Mouse (Mus musculus) lung, embryonic 16.5 days (tissue): ENCODE data around the gene Kat2b. TPM values are rescaled to one million over a fixed set of nuclear protein-coding genes. Genes with fewer than 3 reads are reported as not detected.
"Not testable (repeated sequence)": the region's sequence is repeated elsewhere in the genome, so short reads cannot be mapped to it uniquely, and the experiment has no call there.

Source experiments
- ATAC-seq: fragments of 200-750 bp; cut with Nextera tagmentation; 2 replicates; pipeline ENCODE4 v1.8.0; 2017; ENCODE audit warnings: low read depth, mild to moderate bottlenecking, moderate library complexity
- H3K27ac ChIP-seq: fragments of 300-500 bp; sonication (generic); 2 replicates; pipeline ENCODE4 v1.5.1; 2014; ENCODE audit warnings: mild to moderate bottlenecking, control low read depth, low read length
- H3K27me3 ChIP-seq: fragments of 300-500 bp; sonication (generic); 2 replicates; pipeline ENCODE4 v1.6.1; 2014; ENCODE audit warnings: low read depth, low read length, mixed read lengths; ENCODE audit not compliant: control insufficient read depth, insufficient read depth
- H3K36me3 ChIP-seq: fragments of 300-500 bp; sonication (generic); 2 replicates; pipeline ENCODE4 v1.6.1; 2014; ENCODE audit warnings: low read length; ENCODE audit not compliant: control insufficient read depth, insufficient read depth
- H3K4me1 ChIP-seq: fragments of 300-500 bp; sonication (generic); replicated peaks from 2 replicates; pipeline ENCODE4 v1.6.1; 2014; ENCODE audit warnings: low read length, mixed read lengths; ENCODE audit not compliant: control insufficient read depth, insufficient read depth
- H3K4me2 ChIP-seq: fragments of 300-500 bp; sonication (generic); 2 replicates; pipeline ENCODE4 v1.6.1; 2014; ENCODE audit warnings: low read depth, low read length, control low read depth
- H3K4me3 ChIP-seq: fragments of 300-500 bp; sonication (generic); 2 replicates; pipeline ENCODE4 v1.5.1; 2014; ENCODE audit warnings: mild to moderate bottlenecking, low read length, control low read depth
- H3K9ac ChIP-seq: fragments of 300-500 bp; sonication (generic); 2 replicates; pipeline ENCODE4 v1.6.1; 2014; ENCODE audit warnings: low read length, control low read depth
- H3K9me3 ChIP-seq: fragments of 300-500 bp; sonication (generic); 2 replicates; pipeline ENCODE4 v1.6.1; 2016; ENCODE audit warnings: low read length; ENCODE audit not compliant: control insufficient read depth
- WGBS: fragments of 180-500 bp; shearing (Covaris S2); extraction: QIAGEN DNeasy Blood & Tissue Kit; methylation state at CpG from one replicate; pipeline ENCODE4 v1.1.7; 2014; 5-methylcytosine and 5-hydroxymethylcytosine counted together
- polyA plus RNA-seq: library from polyadenylated mRNA; unstranded; fragments of >200 nt; fragmentation: Nextera tagmentation; extraction: Ambion mirVana; gene quantifications from 2 replicates; pipeline ENCODE4 v1.2.1, GENCODE M21; 2015

The Kat2b gene
- polyA plus RNA-seq, 1 experiment from 2014 or later = 4.8 TPM

GRCm38 (mm10) chr17:53631344-53631743, 64.7 kb downstream of the Kat2b start:
- no peak overlapping the region for H3K9ac ChIP-seq
- H3K4me3 ChIP-seq = no peak overlapping the region
- H3K4me2 ChIP-seq = no peak overlapping the region
- no peak overlapping the region for H3K27ac ChIP-seq
- H3K36me3 ChIP-seq = peaks cover 8% of the 10 kb centered on the region; the same call in 1 of the 2 replicates
- no peak for ATAC-seq
- no peaks in the 10 kb centered on the region for H3K27me3 ChIP-seq
- H3K9me3 ChIP-seq = no peaks in the 10 kb centered on the region
- H3K4me1 ChIP-seq = no peaks in the 10 kb centered on the region

GRCm38 (mm10) chr17:53643360-53643759, 76.7 kb downstream of the Kat2b start:
- Histone ChIP-seq H3K36me3 (peaks cover 10% of the 10 kb centered on the region), H3K27ac (no peak overlapping the region), H3K4me3 (no peak overlapping the region), H3K9me3 (no peaks in the 10 kb centered on the region), H3K27me3 (no peaks in the 10 kb centered on the region), H3K4me2 (no peak overlapping the region), H3K4me1 (no peaks in the 10 kb centered on the region), H3K9ac (no peak overlapping the region)
- 78% methylated on average over 4 of the region's 4 CpGs for WGBS
- ATAC-seq = no peak

GRCm38 (mm10) chr17:53650251-53650661, 83.6 kb downstream of the Kat2b start:
- no peaks in the 10 kb centered on the region for H3K9me3 ChIP-seq
- H3K36me3 ChIP-seq = peaks cover 13% of the 10 kb centered on the region
- no peaks in the 10 kb centered on the region for H3K4me1 ChIP-seq
- peak; percentile 59 for ATAC-seq
- H3K9ac ChIP-seq = no peak overlapping the region
- H3K27me3 ChIP-seq = no peaks in the 10 kb centered on the region
- H3K4me3 ChIP-seq = no peak overlapping the region
- 72% methylated on average over 2 of the region's 2 CpGs for WGBS
- H3K4me2 ChIP-seq = no peak overlapping the region
- no peak overlapping the region for H3K27ac ChIP-seq

GRCm38 (mm10) chr17:53654596-53654995, 87.9 kb downstream of the Kat2b start:
- WGBS = 78% methylated on average over 4 of the region's 4 CpGs
- no peak overlapping the region for H3K4me3 ChIP-seq
- no peak overlapping the region for H3K27ac ChIP-seq
- H3K9ac ChIP-seq = no peak overlapping the region
- H3K27me3 ChIP-seq = no peaks in the 10 kb centered on the region
- H3K36me3 ChIP-seq = peaks cover 9% of the 10 kb centered on the region
- ATAC-seq = no peak
- H3K4me2 ChIP-seq = no peak overlapping the region
- no peaks in the 10 kb centered on the region for H3K4me1 ChIP-seq
- no peaks in the 10 kb centered on the region for H3K9me3 ChIP-seq

- Histone ChIP-seq H3K4me2 (no peak overlapping the region), H3K9ac (no peak overlapping the region), H3K9me3 (no peaks in the 10 kb centered on the region), H3K27me3 (no peaks in the 10 kb centered on the region), H3K36me3 (peaks cover 9% of the 10 kb centered on the region), H3K27ac (no peak overlapping the region), H3K4me1 (no peaks in the 10 kb centered on the region), H3K4me3 (no peak overlapping the region)
- 89% methylated on average over 6 of the region's 6 CpGs for WGBS
- no peak for ATAC-seq
Observed at GRCm38 (mm10) chr17:53655081-53655480, 88.4 kb downstream of the Kat2b start.

GRCm38 (mm10) chr17:53655959-53656358, 89.3 kb downstream of the Kat2b start:
- Histone ChIP-seq H3K9me3 (no peaks in the 10 kb centered on the region), H3K27me3 (no peaks in the 10 kb centered on the region), H3K4me1 (no peaks in the 10 kb centered on the region), H3K4me3 (no peak overlapping the region), H3K9ac (no peak overlapping the region), H3K4me2 (no peak overlapping the region), H3K27ac (no peak overlapping the region), H3K36me3 (peaks cover 9% of the 10 kb centered on the region)
- ATAC-seq = no peak
- 95% methylated on average over 2 of the region's 2 CpGs for WGBS

- no peak for ATAC-seq
- Histone ChIP-seq H3K27me3 (no peaks in the 10 kb centered on the region), H3K36me3 (peaks cover 9% of the 10 kb centered on the region), H3K4me2 (no peak overlapping the region), H3K9me3 (no peaks in the 10 kb centered on the region), H3K27ac (no peak overlapping the region), H3K4me3 (no peak overlapping the region), H3K9ac (no peak overlapping the region), H3K4me1 (no peaks in the 10 kb centered on the region)
- 39% methylated on average over 6 of the region's 6 CpGs for WGBS
Observed at GRCm38 (mm10) chr17:53656369-53656860, 89.8 kb downstream of the Kat2b start.

- not testable (repeated sequence) for H3K9ac ChIP-seq, H3K27ac ChIP-seq, H3K4me1 ChIP-seq, H3K27me3 ChIP-seq, H3K9me3 ChIP-seq, H3K4me3 ChIP-seq, H3K36me3 ChIP-seq, ATAC-seq, H3K4me2 ChIP-seq
- 53% methylated on average over 2 of the region's 2 CpGs for WGBS
Observed at GRCm38 (mm10) chr17:53657391-53657790, 90.7 kb downstream of the Kat2b start.

GRCm38 (mm10) chr17:53658668-53659067, 92.0 kb downstream of the Kat2b start:
- Histone ChIP-seq H3K27ac (no peak overlapping the region), H3K4me1 (no peaks in the 10 kb centered on the region), H3K4me2 (no peak overlapping the region), H3K9me3 (no peaks in the 10 kb centered on the region), H3K36me3 (peaks cover 7% of the 10 kb centered on the region), H3K9ac (no peak overlapping the region), H3K27me3 (no peaks in the 10 kb centered on the region), H3K4me3 (no peak overlapping the region)
- no peak for ATAC-seq
- 87% methylated on average over 2 of the region's 2 CpGs for WGBS

- no peaks in the 10 kb centered on the region for H3K9me3 ChIP-seq
- WGBS = 77% methylated on average over 8 of the region's 8 CpGs
- no peak overlapping the region for H3K9ac ChIP-seq
- H3K36me3 ChIP-seq = peaks cover 2% of the 10 kb centered on the region
- H3K4me3 ChIP-seq = no peak overlapping the region
- H3K27me3 ChIP-seq = no peaks in the 10 kb centered on the region
- H3K4me2 ChIP-seq = no peak overlapping the region
- no peaks in the 10 kb centered on the region for H3K4me1 ChIP-seq
- H3K27ac ChIP-seq = no peak overlapping the region
- no peak for ATAC-seq
Observed at GRCm38 (mm10) chr17:53659230-53659629, 92.6 kb downstream of the Kat2b start.
